Mouse (Mus musculus): ENCODE measurements around the gene Arfip1. TPM values are rescaled to one million over a fixed set of nuclear protein-coding genes. Genes with fewer than 3 reads are reported as not detected.
A peak's percentile ranks its signal among the peaks of the same experiment; 100 is the strongest.

The Arfip1 gene
- polyA plus RNA-seq, 1 experiment from 2014 or later = 48.1 TPM

DNA sequence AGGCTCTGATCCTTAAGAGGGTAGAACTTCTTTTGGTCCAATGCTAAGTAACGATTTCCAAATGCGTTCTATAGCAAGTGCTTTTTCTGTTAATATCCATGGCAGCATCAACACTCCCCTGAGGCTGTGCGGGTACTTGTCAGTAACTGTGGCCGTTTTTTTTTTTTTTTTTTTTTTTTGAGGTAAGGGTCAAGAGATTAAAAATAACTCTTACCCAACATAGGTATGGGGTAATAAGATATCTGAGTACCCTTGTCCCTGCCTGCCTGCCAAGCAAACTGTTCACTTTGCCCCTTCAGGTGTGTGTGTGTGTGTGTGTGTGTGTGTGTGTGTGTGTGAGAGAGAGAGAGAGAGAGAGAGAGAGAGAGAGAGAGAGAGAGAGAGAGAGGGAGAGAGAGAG lies 98.1 kb downstream of the Arfip1 start:
- Histone ChIP-seq H3K27me3 (peaks cover 21% of the 10 kb centered on the region), H3K4me3 (replicated peaks) (no peak overlapping the region), H3K4me2 (no peak overlapping the region), H3K27ac (no peak overlapping the region), H3K9me3 (replicated peaks) (no peaks in the 10 kb centered on the region), H3K9ac (no peak overlapping the region), H3K4me1 (peaks cover 20% of the 10 kb centered on the region), H3K36me3 (no peaks in the 10 kb centered on the region)
- ATAC-seq (replicated peaks; ENCODE audit: low FRiP score) = no peak
- 68% methylated on average over 4 of the region's 4 CpGs for WGBS

DNA sequence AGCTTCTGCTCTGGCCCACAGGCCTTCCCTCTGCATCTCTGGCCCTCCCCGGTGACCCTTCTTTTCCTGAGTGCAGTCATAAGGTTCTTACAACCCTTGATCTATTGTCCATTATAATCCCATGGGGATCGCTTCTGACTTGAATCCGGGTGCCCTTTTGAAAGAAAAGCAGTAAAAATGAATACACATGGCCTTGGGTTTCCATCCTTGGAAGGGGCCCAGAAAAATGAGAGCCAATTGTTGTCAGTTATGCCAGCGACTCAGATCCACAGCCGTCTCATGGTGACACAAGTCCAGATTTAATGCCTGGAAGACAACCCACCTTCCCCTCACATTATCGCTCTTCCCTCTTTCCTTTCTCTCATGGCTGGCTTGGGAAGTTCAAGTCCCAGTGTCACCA lies 100.3 kb downstream of the Arfip1 start:
- ATAC-seq (replicated peaks; ENCODE audit: low FRiP score) = no peak
- no peak overlapping the region for H3K4me2 ChIP-seq
- no peak overlapping the region for H3K4me3 ChIP-seq (replicated peaks)
- no peaks in the 10 kb centered on the region for H3K36me3 ChIP-seq
- H3K27me3 ChIP-seq = peaks cover 43% of the 10 kb centered on the region
- no peak overlapping the region for H3K27ac ChIP-seq
- H3K9ac ChIP-seq = no peak overlapping the region
- no peaks in the 10 kb centered on the region for H3K9me3 ChIP-seq (replicated peaks)
- H3K4me1 ChIP-seq = peaks cover 31% of the 10 kb centered on the region
- 65% methylated on average over 6 of the region's 6 CpGs for WGBS

- Histone ChIP-seq H3K4me1 (peaks cover 31% of the 10 kb centered on the region), H3K4me2 (peak overlapping the region; percentile 100), H3K9ac (no peak overlapping the region), H3K36me3 (no peaks in the 10 kb centered on the region), H3K27ac (no peak overlapping the region), H3K4me3 (replicated peaks) (peak overlapping the region; percentile 69), H3K27me3 (peaks cover 51% of the 10 kb centered on the region), H3K9me3 (replicated peaks) (no peaks in the 10 kb centered on the region)
- ATAC-seq (replicated peaks; ENCODE audit: low FRiP score) = 0 out of 2 replicates have a peak, but pooled peaks have one; percentile 16
- WGBS = 4% methylated on average over 11 of the region's 11 CpGs
These were observed 101.3 kb downstream of the Arfip1 start for GRCm38 (mm10) chr3:84481104-84481503.

DNA sequence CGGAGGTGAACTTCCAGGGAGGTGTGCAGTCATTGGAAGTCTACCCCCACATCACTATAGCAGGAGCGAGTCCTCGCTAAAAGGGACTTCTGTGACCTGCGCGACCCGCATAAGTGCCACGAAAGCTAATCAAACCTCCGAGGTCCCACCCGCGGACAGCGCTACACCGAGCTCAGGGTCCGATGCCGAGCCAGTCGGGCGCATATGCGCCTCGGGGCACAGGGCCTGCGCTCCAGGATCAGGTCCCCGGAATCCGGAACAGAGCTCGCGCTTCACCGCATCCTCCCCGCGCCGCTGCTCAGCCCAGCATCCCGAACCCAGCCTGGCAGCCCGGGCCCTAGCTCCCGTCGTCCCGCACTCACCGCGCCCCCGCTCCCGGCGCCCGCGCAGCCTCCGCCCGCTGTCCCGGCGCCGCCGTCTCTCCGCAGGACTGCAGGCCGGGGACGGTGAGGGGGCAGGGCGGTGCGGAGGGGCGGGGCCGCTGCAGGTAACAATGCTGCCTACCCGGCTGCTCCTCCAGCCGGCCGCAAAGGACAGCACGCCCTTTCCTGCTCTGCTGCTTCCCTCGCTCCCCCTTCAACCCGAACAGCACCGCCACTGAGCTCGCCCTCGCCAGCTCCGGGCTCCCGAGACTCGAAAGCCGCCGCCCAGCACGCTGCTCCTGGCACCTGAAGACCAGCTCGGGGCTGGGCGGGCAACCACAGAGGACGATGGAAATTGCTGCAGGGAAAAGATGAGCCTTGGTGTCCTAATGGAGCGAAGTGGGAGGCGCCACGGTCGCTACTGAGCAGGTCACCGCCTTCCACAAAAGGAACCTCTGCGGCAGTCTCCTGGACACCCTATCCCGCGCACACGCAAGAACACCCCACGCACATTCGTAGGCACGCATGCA lies 102.2 kb downstream of the Arfip1 start, which contains the start of gene Fhdc1:
Gene Fhdc1, minus strand, starts transcription at position 424 of the 892 bp plus-strand sequence.
- Histone ChIP-seq H3K9ac (peak within 1 kb of the TSS; percentile 60), H3K4me1 (peaks cover 31% of the 10 kb centered on the region), H3K27me3 (peaks cover 55% of the 10 kb centered on the region), H3K27ac (0 out of 2 replicates have a peak within 1 kb of the TSS, but pooled peaks have one; percentile 32), H3K9me3 (replicated peaks) (no peaks in the 10 kb centered on the region), H3K4me2 (peak within 1 kb of the TSS; percentile 100), H3K36me3 (no peaks in the 10 kb centered on the region), H3K4me3 (replicated peaks) (peak within 1 kb of the TSS; percentile 69)
- ATAC-seq (replicated peaks; ENCODE audit: low FRiP score) = peak; percentile 90
- under 1% methylated on average over 81 of the region's 82 CpGs for WGBS

GRCm38 (mm10) chr3:84479293-84480005 lies 103.0 kb downstream of the Arfip1 start:
- Histone ChIP-seq H3K4me2 (peak overlapping the region; percentile 100), H3K9ac (peak overlapping the region; percentile 60), H3K4me1 (peaks cover 31% of the 10 kb centered on the region), H3K36me3 (no peaks in the 10 kb centered on the region), H3K27me3 (peaks cover 63% of the 10 kb centered on the region), H3K27ac (no peak overlapping the region), H3K9me3 (replicated peaks) (no peaks in the 10 kb centered on the region), H3K4me3 (replicated peaks) (peak overlapping the region; percentile 69)
- under 1% methylated on average over 61 of the region's 61 CpGs for WGBS
- peak; percentile 74 for ATAC-seq (replicated peaks; ENCODE audit: low FRiP score)

DNA sequence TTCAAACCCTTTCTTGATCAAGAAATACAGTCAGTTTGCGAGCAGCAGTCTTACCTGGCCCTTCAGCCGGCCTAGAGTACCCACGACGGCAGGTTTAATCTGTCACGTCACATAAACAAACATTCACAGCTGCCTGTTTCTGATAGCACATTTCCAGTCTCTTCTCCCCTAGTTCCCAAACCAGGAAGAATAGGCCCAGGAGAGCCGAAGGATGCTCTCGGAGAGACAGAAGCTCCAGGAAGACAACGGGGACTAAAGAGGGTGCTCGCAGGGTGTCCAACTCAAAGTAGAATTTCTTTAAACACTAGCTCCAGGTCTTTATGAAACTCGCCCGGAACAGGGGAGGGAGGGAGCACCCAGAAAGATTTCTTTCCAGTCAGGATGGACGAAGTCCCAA lies 103.5 kb downstream of the Arfip1 start:
- H3K4me2 ChIP-seq = peak overlapping the region; percentile 100
- peak overlapping the region; percentile 69 for H3K4me3 ChIP-seq (replicated peaks)
- H3K9ac ChIP-seq = peak overlapping the region; percentile 60
- ATAC-seq (replicated peaks; ENCODE audit: low FRiP score) = no peak
- 4% methylated on average over 12 of the region's 12 CpGs for WGBS
- no peak overlapping the region for H3K27ac ChIP-seq
- peaks cover 35% of the 10 kb centered on the region for H3K4me1 ChIP-seq
- no peaks in the 10 kb centered on the region for H3K36me3 ChIP-seq
- H3K9me3 ChIP-seq (replicated peaks) = no peaks in the 10 kb centered on the region
- peaks cover 63% of the 10 kb centered on the region for H3K27me3 ChIP-seq

- peaks cover 41% of the 10 kb centered on the region for H3K4me1 ChIP-seq
- peak overlapping the region; percentile 100; the same call in 1 of the 2 replicates for H3K4me2 ChIP-seq
- H3K9me3 ChIP-seq (replicated peaks) = no peaks in the 10 kb centered on the region
- H3K27ac ChIP-seq = no peak overlapping the region
- WGBS = 6% methylated on average over 7 of the region's 7 CpGs
- peak overlapping the region; percentile 69 for H3K4me3 ChIP-seq (replicated peaks)
- H3K9ac ChIP-seq = no peak overlapping the region
- ATAC-seq (replicated peaks; ENCODE audit: low FRiP score) = no peak
- H3K27me3 ChIP-seq = peaks cover 63% of the 10 kb centered on the region
- H3K36me3 ChIP-seq = no peaks in the 10 kb centered on the region
These were observed 104.2 kb downstream of the Arfip1 start for GRCm38 (mm10) chr3:84478195-84478594.

DNA sequence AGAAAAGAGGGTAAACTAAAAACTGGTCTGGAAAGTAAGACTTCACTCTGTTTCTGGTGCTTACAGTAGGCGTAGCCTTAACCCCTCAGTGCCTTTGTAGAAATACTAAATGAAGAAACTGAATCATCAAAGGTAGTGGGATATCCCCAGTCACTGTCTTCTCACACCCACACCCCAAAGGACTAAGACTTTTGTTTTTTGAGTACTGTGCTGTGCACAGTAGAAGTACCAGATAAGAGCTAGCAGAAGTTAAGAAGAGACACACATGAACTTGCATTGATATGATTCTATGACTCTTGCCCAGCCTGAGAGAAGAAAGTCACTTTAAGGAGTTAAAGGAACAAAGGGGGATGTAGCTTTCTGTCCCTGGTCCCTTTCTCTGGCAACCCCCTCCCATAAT lies 104.9 kb downstream of the Arfip1 start:
- no peaks in the 10 kb centered on the region for H3K36me3 ChIP-seq
- peaks cover 61% of the 10 kb centered on the region for H3K27me3 ChIP-seq
- WGBS = 87% methylated on average over 1 of the region's 1 CpGs
- no peaks in the 10 kb centered on the region for H3K9me3 ChIP-seq (replicated peaks)
- H3K27ac ChIP-seq = no peak overlapping the region
- H3K4me1 ChIP-seq = peaks cover 47% of the 10 kb centered on the region
- H3K4me2 ChIP-seq = no peak overlapping the region
- H3K4me3 ChIP-seq (replicated peaks) = no peak overlapping the region
- H3K9ac ChIP-seq = no peak overlapping the region
- no peak for ATAC-seq (replicated peaks; ENCODE audit: low FRiP score)

DNA sequence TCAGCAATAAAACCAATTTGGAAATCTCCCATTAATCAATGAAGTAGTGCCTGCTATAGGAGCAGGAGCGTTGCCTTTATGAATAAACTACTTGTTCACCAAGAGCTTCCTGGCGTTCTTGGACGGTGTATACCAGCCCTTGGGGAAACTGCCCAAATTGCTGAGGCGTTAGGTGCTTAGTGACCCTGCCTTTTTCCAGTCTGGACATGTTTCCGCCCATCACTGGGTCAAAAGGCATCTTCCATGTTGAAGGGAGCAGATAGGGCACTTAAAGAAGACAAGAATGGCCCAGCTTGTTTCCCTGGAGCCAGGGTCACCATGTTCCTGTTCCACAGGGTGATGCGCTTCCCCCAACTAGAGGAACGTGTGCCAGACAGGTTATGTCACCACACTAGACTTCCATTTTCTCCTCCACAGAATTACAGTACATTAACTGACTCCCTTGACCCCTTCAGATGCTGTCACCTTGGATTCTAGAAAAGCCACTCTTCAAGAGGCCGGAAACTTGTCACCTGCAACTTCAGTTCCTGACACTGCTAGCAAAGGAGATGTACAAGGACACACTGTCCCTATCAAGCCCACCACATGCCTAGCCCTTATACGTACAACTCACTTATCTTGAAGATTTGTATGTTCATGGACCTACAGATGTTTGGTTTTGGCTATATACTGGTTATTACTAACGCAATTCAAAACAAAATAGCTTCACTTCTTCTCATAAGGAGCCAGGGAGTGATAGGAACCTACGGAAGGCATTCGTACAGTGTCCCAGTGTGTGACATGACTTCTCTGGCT lies 107.2 kb downstream of the Arfip1 start:
- peaks cover 40% of the 10 kb centered on the region for H3K4me1 ChIP-seq
- ATAC-seq (replicated peaks; ENCODE audit: low FRiP score) = no peak
- no peak overlapping the region for H3K9ac ChIP-seq
- no peaks in the 10 kb centered on the region for H3K9me3 ChIP-seq (replicated peaks)
- WGBS = 88% methylated on average over 12 of the region's 12 CpGs
- H3K4me2 ChIP-seq = no peak overlapping the region
- H3K4me3 ChIP-seq (replicated peaks) = no peak overlapping the region
- no peaks in the 10 kb centered on the region for H3K36me3 ChIP-seq
- no peak overlapping the region for H3K27ac ChIP-seq
- H3K27me3 ChIP-seq = peaks cover 51% of the 10 kb centered on the region

- WGBS = 81% methylated on average over 6 of the region's 6 CpGs
- no peak for ATAC-seq (replicated peaks; ENCODE audit: low FRiP score)
- Histone ChIP-seq H3K4me2 (no peak overlapping the region), H3K36me3 (no peaks in the 10 kb centered on the region), H3K9ac (no peak overlapping the region), H3K9me3 (replicated peaks) (no peaks in the 10 kb centered on the region), H3K4me1 (peaks cover 32% of the 10 kb centered on the region), H3K27me3 (peaks cover 43% of the 10 kb centered on the region), H3K27ac (no peak overlapping the region), H3K4me3 (replicated peaks) (no peak overlapping the region)
These were observed 108.0 kb downstream of the Arfip1 start for GRCm38 (mm10) chr3:84474398-84474797.

GRCm38 (mm10) chr3:84472955-84473354 lies 109.5 kb downstream of the Arfip1 start:
- Histone ChIP-seq H3K36me3 (no peaks in the 10 kb centered on the region), H3K4me2 (no peak overlapping the region), H3K27ac (peak overlapping the region; percentile 13; the same call in 1 of the 2 replicates), H3K9me3 (replicated peaks) (no peaks in the 10 kb centered on the region), H3K27me3 (peaks cover 28% of the 10 kb centered on the region), H3K9ac (no peak overlapping the region), H3K4me3 (replicated peaks) (no peak overlapping the region), H3K4me1 (peaks cover 23% of the 10 kb centered on the region)
- 42% methylated on average over 5 of the region's 5 CpGs for WGBS
- ATAC-seq (replicated peaks; ENCODE audit: low FRiP score) = no peak
